Mouse (Mus musculus) liver, adult 2 months (tissue): ENCODE measurements around the gene Adk. TPM values are rescaled to one million over a fixed set of nuclear protein-coding genes. Genes with fewer than 3 reads are reported as not detected.

Experiments used
- DNase-seq: peaks from one replicate; pipeline ENCODE4 v3.0.0-alpha.2; 2011; ENCODE audit warnings: low read depth, low spot score; ENCODE audit errors: extremely low read depth
- H3K27ac ChIP-seq: fragments of 200-500 bp; replicated peaks from 2 replicates; pipeline ENCODE4 v1.5.1; 2012; ENCODE audit warnings: low read depth, mild to moderate bottlenecking, control low read depth, inconsistent platforms, low read length; ENCODE audit not compliant: insufficient read depth
- H3K27me3 ChIP-seq: fragments of 200-500 bp; 2 replicates; pipeline ENCODE4 v1.6.1; 2012; ENCODE audit warnings: mild to moderate bottlenecking, moderate library complexity, low read length, inconsistent platforms; ENCODE audit not compliant: control insufficient read depth, insufficient read depth
- H3K36me3 ChIP-seq: fragments of 200-500 bp; 2 replicates; pipeline ENCODE4 v1.6.1; 2012; ENCODE audit warnings: low read length, inconsistent platforms; ENCODE audit not compliant: control insufficient read depth, insufficient read depth
- H3K4me1 ChIP-seq: fragments of 200-500 bp; 2 replicates; pipeline ENCODE4 v1.6.1; 2011; ENCODE audit warnings: low read length; ENCODE audit not compliant: control insufficient read depth, insufficient read depth
- H3K4me3 ChIP-seq: fragments of 200-500 bp; 2 replicates; pipeline ENCODE4 v1.5.1; 2011; ENCODE audit warnings: low read depth, mild to moderate bottlenecking, control low read depth, low read length, moderate library complexity; ENCODE audit not compliant: insufficient read depth
- H3K79me2 ChIP-seq: fragments of 200-500 bp; 2 replicates; pipeline ENCODE4 v1.6.1; 2012; ENCODE audit warnings: inconsistent platforms, mild to moderate bottlenecking, low read length, moderate library complexity; ENCODE audit not compliant: control insufficient read depth, insufficient read depth
- H3K9ac ChIP-seq: fragments of 200-500 bp; 2 replicates; pipeline ENCODE4 v1.6.1; 2012; ENCODE audit warnings: low read depth, mild to moderate bottlenecking, control low read depth, inconsistent platforms, low read length
- CTCF ChIP-seq: fragments of 200-500 bp; IDR thresholded peaks from 2 replicates; pipeline ENCODE4 v1.5.1; 2011; ENCODE audit warnings: low read depth, low read length, control low read depth
- POLR2A ChIP-seq: fragments of 200-500 bp; IDR thresholded peaks from 2 replicates; pipeline ENCODE4 v1.6.1; 2011; ENCODE audit warnings: low read length, control low read depth; ENCODE audit not compliant: insufficient read depth; ENCODE audit errors: extremely low read depth
- WGBS: fragments of 180-500 bp; shearing (Covaris S2); methylation state at CpG from one replicate; pipeline ENCODE4 v1.1.7; 2018; 5-methylcytosine and 5-hydroxymethylcytosine counted together
- polyA plus RNA-seq: library from polyadenylated mRNA; depleted of rRNA; stranded (reverse); fragments of >200 nt; gene quantifications from 2 replicates; pipeline ENCODE4 v1.2.3, GENCODE M21; 2012
- total RNA-seq: library from RNA; depleted of rRNA; stranded (reverse); fragments of >200 nt; gene quantifications from 2 replicates; pipeline ENCODE4 v1.2.3, GENCODE M21; 2014

The Adk gene
- total and polyA plus RNA-seq, 2 experiments = 231 to 924 TPM

GRCm38 (mm10) chr14:21351646-21352045 is 299.3 kb downstream of the Adk start:
- 93% methylated on average over 2 of the region's 2 CpGs for WGBS

GRCm38 (mm10) chr14:21356286-21356685 is 303.9 kb downstream of the Adk start:
- 83% methylated on average over 1 of the region's 1 CpGs for WGBS
- no peak overlapping the region for H3K9ac ChIP-seq
- H3K36me3 ChIP-seq = peaks cover 26% of the 10 kb centered on the region
- DNase-seq = no peak
- no peak overlapping the region for H3K27ac ChIP-seq
- H3K79me2 ChIP-seq = no peaks in the 10 kb centered on the region; the same call in 1 of the 2 replicates
- peaks cover 6% of the 10 kb centered on the region; the same call in 1 of the 2 replicates for H3K4me1 ChIP-seq
- TF ChIP-seq POLR2A = no peak
- no peak for TF ChIP-seq CTCF
- H3K4me3 ChIP-seq = no peak overlapping the region
- H3K27me3 ChIP-seq = no peaks in the 10 kb centered on the region

More at GRCm38 (mm10) chr14:21351646-21352045, 299.3 kb downstream of the Adk start:
- no peak overlapping the region for H3K9ac ChIP-seq
- no peak overlapping the region for H3K27ac ChIP-seq
- no peaks in the 10 kb centered on the region for H3K27me3 ChIP-seq
- no peak overlapping the region for H3K4me3 ChIP-seq
- no peak for DNase-seq
- H3K4me1 ChIP-seq = peaks cover 2% of the 10 kb centered on the region; the same call in 1 of the 2 replicates
- no peak for TF ChIP-seq CTCF
- no peak for TF ChIP-seq POLR2A
- peaks cover 37% of the 10 kb centered on the region for H3K36me3 ChIP-seq
- H3K79me2 ChIP-seq = peaks cover 5% of the 10 kb centered on the region; the same call in 1 of the 2 replicates

- Histone ChIP-seq H3K79me2 (no peaks in the 10 kb centered on the region), H3K9ac (no peak overlapping the region), H3K27me3 (no peaks in the 10 kb centered on the region), H3K4me3 (no peak overlapping the region), H3K36me3 (peaks cover 11% of the 10 kb centered on the region; the same call in 1 of the 2 replicates), H3K4me1 (peaks cover 6% of the 10 kb centered on the region; the same call in 1 of the 2 replicates), H3K27ac (peak overlapping the region; percentile 28; the same call in 1 of the 2 replicates)
- 76% methylated on average over 10 of the region's 10 CpGs for WGBS
- no peak for DNase-seq
- no peak for TF ChIP-seq CTCF
- TF ChIP-seq POLR2A = no peak
Observed at GRCm38 (mm10) chr14:21359207-21359895, 307.0 kb downstream of the Adk start.

- Histone ChIP-seq H3K4me3 (no peak overlapping the region), H3K27ac (peak overlapping the region; percentile 28; the same call in 1 of the 2 replicates), H3K9ac (no peak overlapping the region), H3K36me3 (peaks cover 5% of the 10 kb centered on the region; the same call in 1 of the 2 replicates), H3K79me2 (no peaks in the 10 kb centered on the region), H3K27me3 (no peaks in the 10 kb centered on the region), H3K4me1 (peaks cover 6% of the 10 kb centered on the region; the same call in 1 of the 2 replicates)
- WGBS = 82% methylated on average over 8 of the region's 12 CpGs
- no peak for TF ChIP-seq POLR2A
- no peak for TF ChIP-seq CTCF
- peak; percentile 80 for DNase-seq
Observed at GRCm38 (mm10) chr14:21359896-21360525, 307.6 kb downstream of the Adk start.

- DNase-seq = no peak
- Histone ChIP-seq H3K27me3 (no peaks in the 10 kb centered on the region), H3K9ac (no peak overlapping the region), H3K4me1 (no peaks in the 10 kb centered on the region; the same call in 1 of the 2 replicates), H3K36me3 (peaks cover 38% of the 10 kb centered on the region), H3K4me3 (no peak overlapping the region), H3K27ac (no peak overlapping the region), H3K79me2 (peaks cover 3% of the 10 kb centered on the region; the same call in 1 of the 2 replicates)
- 65% methylated on average over 2 of the region's 2 CpGs for WGBS
- TF ChIP-seq CTCF = no peak
- TF ChIP-seq POLR2A = no peak
Observed at GRCm38 (mm10) chr14:21367095-21367494, 314.7 kb downstream of the Adk start.

DNA sequence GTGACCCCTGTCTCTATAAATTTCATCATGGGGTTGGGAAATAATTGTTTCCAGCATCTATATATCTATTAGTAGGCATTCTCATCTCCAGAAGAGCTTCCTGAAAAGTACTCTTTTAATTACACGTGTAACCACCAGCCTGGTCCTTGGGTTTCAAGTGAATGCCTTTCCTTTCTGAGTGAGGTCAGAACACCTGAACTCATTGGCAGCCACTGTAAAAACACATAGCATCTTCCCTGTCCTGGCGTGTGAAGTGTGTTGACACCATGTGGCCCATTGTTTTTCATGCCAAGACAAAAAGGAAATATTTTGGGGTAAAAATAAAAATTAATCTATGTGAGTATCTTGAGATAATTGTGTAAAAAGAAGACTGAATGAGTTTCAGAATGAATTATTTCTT is 316.2 kb downstream of the Adk start:
- H3K4me1 ChIP-seq = no peaks in the 10 kb centered on the region; the same call in 1 of the 2 replicates
- H3K27ac ChIP-seq = no peak overlapping the region
- DNase-seq = no peak
- no peaks in the 10 kb centered on the region for H3K27me3 ChIP-seq
- no peak overlapping the region for H3K4me3 ChIP-seq
- WGBS = 42% methylated on average over 2 of the region's 2 CpGs
- no peak overlapping the region for H3K9ac ChIP-seq
- TF ChIP-seq POLR2A = no peak
- TF ChIP-seq CTCF = no peak
- H3K79me2 ChIP-seq = peaks cover 3% of the 10 kb centered on the region; the same call in 1 of the 2 replicates
- H3K36me3 ChIP-seq = peaks cover 48% of the 10 kb centered on the region
